Mouse (Mus musculus) adrenal gland, postnatal 0 days (tissue): Measurements from ENCODE around the gene Elmod2. TPM values are rescaled to one million over a fixed set of nuclear protein-coding genes. Genes with fewer than 3 reads are reported as not detected.

ENCODE experiments used
- polyA plus RNA-seq: library from polyadenylated mRNA; unstranded; fragments of >200 nt; fragmentation: Nextera tagmentation; extraction: Ambion mirVana; gene quantifications from 2 replicates; pipeline ENCODE4 v1.2.1, GENCODE M21; 2015

Gene Elmod2
- 6.6 and 10.2 TPM in 2 replicates for polyA plus RNA-seq

DNA sequence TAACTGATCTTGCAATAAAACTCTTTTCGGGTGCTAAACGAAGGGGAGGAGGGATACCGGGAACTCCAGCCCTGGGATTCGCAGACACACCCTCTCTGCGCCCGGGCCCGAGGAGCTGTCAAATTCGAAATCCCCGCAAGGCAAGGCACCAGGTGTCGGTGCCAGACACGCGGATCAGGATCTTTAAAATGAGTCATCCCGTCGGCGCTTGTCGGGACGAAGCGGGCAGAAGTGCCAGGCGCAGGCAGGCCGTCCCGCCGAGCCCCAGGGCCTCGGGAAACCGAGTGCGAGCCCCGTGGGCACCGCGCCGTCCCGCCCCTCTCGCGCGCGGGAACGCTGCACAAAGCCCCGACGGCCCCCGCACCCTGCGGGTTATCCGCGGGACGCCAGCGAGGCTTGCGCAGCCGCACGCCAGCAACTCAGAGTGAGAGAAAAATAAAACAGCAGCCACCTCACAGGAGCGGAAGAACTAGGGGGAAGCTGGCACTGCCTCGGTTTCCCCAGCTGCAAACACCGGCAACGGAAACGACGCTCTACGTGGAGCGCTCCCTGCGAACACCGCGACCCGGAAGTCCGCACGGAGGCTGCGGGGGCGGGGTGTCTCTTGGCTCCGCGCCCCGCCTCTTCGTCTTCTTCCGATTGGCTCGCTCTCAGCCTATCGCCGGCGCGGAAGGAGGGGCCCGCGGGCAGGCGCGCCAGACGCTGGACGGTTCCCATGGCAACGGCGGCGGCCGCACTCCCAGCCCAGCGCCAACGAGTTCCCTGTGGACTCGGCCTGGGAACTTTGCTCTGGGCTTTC lies at the start of gene Elmod2:
Elmod2 (minus strand) TSS at position 588 of the 799 bp plus-strand sequence.

DNA sequence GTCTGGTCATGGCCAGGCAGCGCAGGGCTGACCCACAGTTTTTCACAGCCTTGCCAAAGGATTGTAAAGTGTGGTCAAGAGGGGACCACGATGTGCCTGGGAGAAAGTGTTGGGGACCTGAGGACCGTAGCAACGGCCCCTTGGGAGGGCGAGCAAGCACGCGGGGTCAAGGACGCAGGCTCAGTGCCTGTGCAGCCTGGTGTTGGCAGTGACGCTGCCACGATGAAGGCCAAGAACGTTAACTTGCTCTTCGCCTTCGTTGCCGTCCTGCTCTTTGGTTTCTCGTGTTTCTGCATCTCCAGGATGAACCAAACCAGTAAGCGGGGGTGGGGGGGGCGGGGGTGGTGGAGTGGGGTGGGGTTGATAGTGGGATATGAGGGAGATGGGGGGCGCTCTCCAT lies 16.0 kb upstream of the Elmod2 start, which contains the start of gene Mgat4d:
Mgat4d (plus strand) TSS at position 209 of the 400 bp plus-strand sequence.

DNA sequence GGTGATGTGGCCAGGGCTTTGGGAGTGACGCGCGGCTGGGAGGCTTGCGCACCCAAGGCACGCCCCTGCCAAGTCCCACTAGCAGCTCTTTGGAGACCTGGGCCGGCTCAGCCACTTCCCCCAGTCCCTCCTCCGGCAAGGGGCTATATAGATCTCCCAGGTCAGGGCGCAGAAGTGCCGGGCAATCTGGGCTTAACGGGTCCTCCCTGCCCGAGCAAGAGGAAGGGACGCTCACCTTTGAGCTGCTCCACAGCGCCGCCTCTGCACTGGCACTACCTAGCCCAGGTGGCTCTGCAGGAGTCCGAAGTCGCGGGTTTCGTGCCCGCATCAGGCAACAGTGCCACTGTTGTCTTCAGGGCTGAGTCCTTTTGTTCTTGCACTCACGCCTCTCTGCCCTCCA lies 42.1 kb downstream of the Elmod2 start, which contains the start of gene Ucp1:
Ucp1 (plus strand) TSS at position 177 of the 400 bp plus-strand sequence.

Other genes with a start within 250 kb of the Elmod2 start
- gene Tbc1d9, start 167.1 kb downstream of the Elmod2 start, polyA plus RNA-seq = 2.6 and 3.1 TPM in 2 replicates
- 1.4 and 2.5 TPM in 2 replicates for gene Gm10645, start 166.3 kb downstream of the Elmod2 start, polyA plus RNA-seq
- 0.12 and 0.39 TPM in 2 replicates for gene Ucp1, start 42.1 kb downstream of the Elmod2 start, polyA plus RNA-seq
- not detected in 2 replicates for gene Mgat4d, start 16.0 kb upstream of the Elmod2 start, polyA plus RNA-seq
- gene Clgn, start 57.4 kb upstream of the Elmod2 start, polyA plus RNA-seq = 0.43 and 1.9 TPM in 2 replicates
- gene Scoc, start 125.9 kb upstream of the Elmod2 start, polyA plus RNA-seq = 95.7 and 97.6 TPM in 2 replicates
- gene Olfr370, start 203.3 kb upstream of the Elmod2 start, polyA plus RNA-seq = not detected in 2 replicates
- 361 and 391 TPM in 2 replicates for gene Ndufb7, start 234.2 kb upstream of the Elmod2 start, polyA plus RNA-seq